Mouse (Mus musculus) CH12.LX (cell line): ENCODE data around the gene Comtd1. TPM values are rescaled to one million over a fixed set of nuclear protein-coding genes. Genes with fewer than 3 reads are reported as not detected.

Source experiments
- DNase-seq: peaks from one replicate; pipeline ENCODE4 v3.0.0-alpha.2; 2013; ENCODE audit errors: extremely low read depth
- H3K27ac ChIP-seq: 2 replicates; pipeline ENCODE4 v1.5.1; 2012; ENCODE audit warnings: low read depth, mild to moderate bottlenecking, control low read depth, moderate library complexity; ENCODE audit not compliant: insufficient read depth
- H3K27me3 ChIP-seq: replicated peaks from 2 replicates; pipeline ENCODE3; 2012; ENCODE audit warnings: inconsistent platforms
- H3K36me3 ChIP-seq, 2 experiments: replicated peaks in 1 of 2; 2 replicates each; pipeline versions ENCODE3 to v1.6.1; 2012; ENCODE audit warnings: inconsistent platforms in 1 of 2, low read length in 1 of 2, mild to moderate bottlenecking in 1 of 2, mixed read lengths in 1 of 2, moderate library complexity in 1 of 2; ENCODE audit not compliant: control insufficient read depth in 1 of 2, insufficient read depth in 1 of 2
- H3K4me1 ChIP-seq, 2 experiments: 2 replicates each; pipeline ENCODE4 v1.6.1; 2012; ENCODE audit warnings: inconsistent platforms in 1 of 2, moderate library complexity in 1 of 2; ENCODE audit not compliant: insufficient read depth in 2 of 2, control insufficient read depth in 1 of 2
- H3K4me2 ChIP-seq: 2 replicates; pipeline ENCODE4 v1.6.1; 2012; ENCODE audit warnings: low read depth, mild to moderate bottlenecking, control low read depth; ENCODE audit not compliant: poor library complexity, insufficient read depth, severe bottlenecking
- H3K4me3 ChIP-seq, 3 experiments: fragments of 150-350 bp in 1 of 3; sonication (generic) in 1 of 3; replicated peaks in 1 of 3; 2 replicates each; pipeline versions ENCODE3 to v1.5.1; 2011 to 2012; ENCODE audit warnings: low read depth in 2 of 3, low read length in 2 of 3, mild to moderate bottlenecking in 2 of 3, moderate library complexity in 2 of 3, control low read depth in 1 of 3, improper control_type of control experiment in 1 of 3, inconsistent platforms in 1 of 3, mixed read lengths in 1 of 3; ENCODE audit not compliant: poor library complexity in 1 of 3
- H3K79me2 ChIP-seq: replicated peaks from 2 replicates; pipeline ENCODE4 v1.6.1; 2012; ENCODE audit warnings: mild to moderate bottlenecking, moderate library complexity; ENCODE audit not compliant: control insufficient read depth, poor library complexity, insufficient read depth, severe bottlenecking; ENCODE audit errors: extremely low read depth
- H3K9ac ChIP-seq: 2 replicates; pipeline ENCODE4 v1.6.1; 2012; ENCODE audit warnings: low read depth, mild to moderate bottlenecking, control low read depth, moderate library complexity; ENCODE audit not compliant: insufficient read depth
- H3K9me3 ChIP-seq: replicated peaks from 2 replicates; pipeline ENCODE3; 2012; ENCODE audit warnings: low read length, inconsistent platforms, mixed read lengths
- BHLHE40 ChIP-seq: IDR thresholded peaks from 2 replicates; pipeline ENCODE4 v1.6.1; 2011; ENCODE audit warnings: mild to moderate bottlenecking, low read depth, low read length, improper control_type of control experiment
- ELF1 ChIP-seq: IDR thresholded peaks from 2 replicates; pipeline ENCODE4 v1.6.1; 2014; ENCODE audit warnings: low read depth, mild to moderate bottlenecking, inconsistent platforms, low read length, improper control_type of control experiment
- EP300 ChIP-seq: IDR thresholded peaks from 2 replicates; pipeline ENCODE4 v1.6.1; 2011; ENCODE audit warnings: low read length, improper control_type of control experiment
- MAX ChIP-seq: IDR thresholded peaks from 2 replicates; pipeline ENCODE4 v1.6.1; 2011; ENCODE audit warnings: low read length, improper control_type of control experiment
- MAZ ChIP-seq: IDR thresholded peaks from 2 replicates; pipeline ENCODE4 v1.6.1; 2012; ENCODE audit warnings: low read depth, mild to moderate bottlenecking, inconsistent platforms, low read length, improper control_type of control experiment, moderate library complexity
- PAX5 ChIP-seq: IDR thresholded peaks from 2 replicates; pipeline ENCODE4 v1.6.1; 2012; ENCODE audit warnings: low read length, inconsistent platforms, mixed read lengths
- POLR2AphosphoS2 ChIP-seq: IDR thresholded peaks from 2 replicates; pipeline ENCODE4 v1.6.1; 2011; ENCODE audit warnings: low read depth, low read length, improper control_type of control experiment
- RAD21 ChIP-seq: IDR thresholded peaks from 2 replicates; pipeline ENCODE4 v1.6.1; 2011; ENCODE audit warnings: low read depth, mild to moderate bottlenecking, low read length, improper control_type of control experiment, moderate library complexity
- USF1 ChIP-seq: IDR thresholded peaks from 2 replicates; pipeline ENCODE4 v1.6.1; 2014; ENCODE audit warnings: low read depth, mild to moderate bottlenecking, inconsistent platforms, low read length, improper control_type of control experiment
- ZKSCAN1 ChIP-seq: IDR thresholded peaks from 2 replicates; pipeline ENCODE4 v1.6.1; 2012; ENCODE audit warnings: low read depth, inconsistent platforms, low read length, improper control_type of control experiment, borderline replicate concordance
- dilution Hi-C: fragments of 300-500 bp; cut with MboI; formaldehyde crosslinking; loops from 2 replicates; pipeline ENCODE4 v1.14.3; 2020; ENCODE audit warnings: low sequenced_read_pairs; ENCODE audit not compliant: extremely low pct_unique_long_range_greater_than_20kb, extremely low pct_ligation_motif_present
- in situ Hi-C: fragments of 300-500 bp; cut with MboI; formaldehyde crosslinking; loops from 3 replicates; pipeline ENCODE4 v1.14.3; 2019; ENCODE audit warnings: low sequenced_read_pairs, low pct_ligation_motif_present, low pct_unique_long_range_greater_than_20kb, mixed read lengths
- polyA plus RNA-seq: library from polyadenylated mRNA; unstranded; fragments of >175 nt; gene quantifications from 2 replicates; pipeline ENCODE4 v1.2.1, GENCODE M21; 2012; ENCODE audit warnings: low read depth; ENCODE audit not compliant: insufficient read length
- total RNA-seq, 2 experiments: library from RNA; depleted of rRNA; stranded (reverse); fragments of 300-350 nt in 1 of 2; fragments of >200 nt in 1 of 2; gene quantifications; 2 replicates each; pipeline ENCODE4 v1.2.3; 2012 to 2014

Gene Comtd1
- total and polyA plus RNA-seq, 3 experiments: 14.2 to 34.9 (median 29.0) TPM

- in situ Hi-C loops: loop anchor here (5.0 to 10.0 kb wide), 2 partner anchors 40 to 717 kb away; no protein-coding TSS in a partner anchor
- dilution Hi-C loops: no loop called here
- no peak overlapping the region for H3K9ac ChIP-seq
- no peak overlapping the region for H3K27ac ChIP-seq
- peaks cover 7 to 50% of the 10 kb centered on the region in 2 experiments for H3K4me1 ChIP-seq
- H3K79me2 ChIP-seq: no peaks in the 10 kb centered on the region
- peaks cover 0 to 16% of the 10 kb centered on the region in 2 experiments for H3K36me3 ChIP-seq
- no peak for TF ChIP-seq ZKSCAN1
- TF ChIP-seq EP300: no peak
- no peak for TF ChIP-seq USF1
- no peak for TF ChIP-seq RAD21
- no peak for TF ChIP-seq BHLHE40
- no peak for TF ChIP-seq POLR2AphosphoS2
- no peak overlapping the region for H3K4me2 ChIP-seq
- no peak overlapping the region for H3K4me3 ChIP-seq
- DNase-seq: no peak
- no peaks in the 10 kb centered on the region for H3K27me3 ChIP-seq
- H3K9me3 ChIP-seq: no peaks in the 10 kb centered on the region
Observed at GRCm38 (mm10) chr14:21851996-21852791, 3.4 kb upstream of the Comtd1 start.

- dilution Hi-C loops: no loop called here
- Histone ChIP-seq H3K27ac (no peak overlapping the region), H3K4me2 (no peak overlapping the region)
Observed at GRCm38 (mm10) chr14:21850419-21851127, 1.8 kb upstream of the Comtd1 start.

More at GRCm38 (mm10) chr14:21850419-21851127, 1.8 kb upstream of the Comtd1 start:
- TF ChIP-seq PAX5: no peak
- no peak for TF ChIP-seq MAZ
- TF ChIP-seq MAX: no peak
- no peak for TF ChIP-seq ELF1
- TF ChIP-seq, all 38 proteins: peak for 0
- Histone ChIP-seq H3K9me3 (no peaks in the 10 kb centered on the region), H3K27me3 (no peaks in the 10 kb centered on the region), H3K79me2 (no peaks in the 10 kb centered on the region), H3K4me1 (peaks cover 7 to 61% of the 10 kb centered on the region in 2 experiments), H3K9ac (no peak overlapping the region), H3K4me3 (no peak overlapping the region), H3K36me3 (peaks cover 13 to 32% of the 10 kb centered on the region in 2 experiments)
- in situ Hi-C loops: loop anchor here (5.0 to 10.0 kb wide), 2 partner anchors 38 to 716 kb away; no protein-coding TSS in a partner anchor
- no peak for DNase-seq
